Mouse (Mus musculus): ENCODE data around the gene Surf6. TPM values are rescaled to one million over a fixed set of nuclear protein-coding genes. Genes with fewer than 3 reads are reported as not detected.

The Surf6 gene
- 7.5 TPM for polyA plus RNA-seq (2014; fragmentation: Illumina TruSeq; extraction: RNeasy Lipid Tissue Mini Kit (QIAGEN cat#74804); ENCODE audit: low read depth, low replicate concordance)

GRCm38 (mm10) chr2:26902467-26903220 lies at the start of gene Surf6:
Gene Surf6, minus strand, starts transcription at chr2:26902879.

GRCm38 (mm10) chr2:26933304-26934055 lies 30.8 kb upstream of the Surf6 start, which contains the start of the genes Surf4 and Stkld1:
Gene Surf4, minus strand, starts transcription at chr2:26933928.
Gene Stkld1, plus strand, starts transcription at chr2:26934047.

GRCm38 (mm10) chr2:26915927-26916728 lies 13.4 kb upstream of the Surf6 start, which contains the start of the genes Surf2 and Surf1:
Gene Surf2, plus strand, starts transcription at chr2:26916367.
Gene Surf1, minus strand, starts transcription at chr2:26916530.

GRCm38 (mm10) chr2:26910124-26910993 lies 7.7 kb upstream of the Surf6 start, which contains the start of the genes Med22 and Rpl7a:
Gene Med22, minus strand, starts transcription at chr2:26910677.
Gene Rpl7a, plus strand, starts transcription at chr2:26910764.

GRCm38 (mm10) chr2:26864879-26865278 lies 37.8 kb downstream of the Surf6 start, which contains the start of gene Abo:
Gene Abo, minus strand, starts transcription at chr2:26864979.

Other genes with a start within 250 kb of the Surf6 start
- not detected for gene Lcn4, start 231.6 kb downstream of the Surf6 start, polyA plus RNA-seq (2014; fragmentation: Illumina TruSeq; extraction: RNeasy Lipid Tissue Mini Kit (QIAGEN cat#74804); ENCODE audit: low read depth, low replicate concordance)
- gene Abo, start 37.9 kb downstream of the Surf6 start, polyA plus RNA-seq (2014; fragmentation: Illumina TruSeq; extraction: RNeasy Lipid Tissue Mini Kit (QIAGEN cat#74804); ENCODE audit: low read depth, low replicate concordance), result not detected
- 16.4 TPM for gene Med22, start 7.8 kb upstream of the Surf6 start, polyA plus RNA-seq (2014; fragmentation: Illumina TruSeq; extraction: RNeasy Lipid Tissue Mini Kit (QIAGEN cat#74804); ENCODE audit: low read depth, low replicate concordance)
- 44.3 TPM for gene Rpl7a, start 7.9 kb upstream of the Surf6 start, polyA plus RNA-seq (2014; fragmentation: Illumina TruSeq; extraction: RNeasy Lipid Tissue Mini Kit (QIAGEN cat#74804); ENCODE audit: low read depth, low replicate concordance)
- 15.9 TPM for gene Surf2, start 13.5 kb upstream of the Surf6 start, polyA plus RNA-seq (2014; fragmentation: Illumina TruSeq; extraction: RNeasy Lipid Tissue Mini Kit (QIAGEN cat#74804); ENCODE audit: low read depth, low replicate concordance)
- gene Surf1, start 13.7 kb upstream of the Surf6 start, polyA plus RNA-seq (2014; fragmentation: Illumina TruSeq; extraction: RNeasy Lipid Tissue Mini Kit (QIAGEN cat#74804); ENCODE audit: low read depth, low replicate concordance), result 57.5 TPM
- 114 TPM for gene Surf4, start 31.0 kb upstream of the Surf6 start, polyA plus RNA-seq (2014; fragmentation: Illumina TruSeq; extraction: RNeasy Lipid Tissue Mini Kit (QIAGEN cat#74804); ENCODE audit: low read depth, low replicate concordance)
- gene Stkld1, start 31.2 kb upstream of the Surf6 start, polyA plus RNA-seq (2014; fragmentation: Illumina TruSeq; extraction: RNeasy Lipid Tissue Mini Kit (QIAGEN cat#74804); ENCODE audit: low read depth, low replicate concordance), result not detected
- 52.8 TPM for gene Rexo4, start 61.5 kb upstream of the Surf6 start, polyA plus RNA-seq (2014; fragmentation: Illumina TruSeq; extraction: RNeasy Lipid Tissue Mini Kit (QIAGEN cat#74804); ENCODE audit: low read depth, low replicate concordance)
- not detected for gene Adamts13, start 70.5 kb upstream of the Surf6 start, polyA plus RNA-seq (2014; fragmentation: Illumina TruSeq; extraction: RNeasy Lipid Tissue Mini Kit (QIAGEN cat#74804); ENCODE audit: low read depth, low replicate concordance)
- 22.2 TPM for gene Cacfd1, start 107.0 kb upstream of the Surf6 start, polyA plus RNA-seq (2014; fragmentation: Illumina TruSeq; extraction: RNeasy Lipid Tissue Mini Kit (QIAGEN cat#74804); ENCODE audit: low read depth, low replicate concordance)
- gene Slc2a6, start 125.1 kb upstream of the Surf6 start, polyA plus RNA-seq (2014; fragmentation: Illumina TruSeq; extraction: RNeasy Lipid Tissue Mini Kit (QIAGEN cat#74804); ENCODE audit: low read depth, low replicate concordance), result not detected
- gene Mymk, start 169.3 kb upstream of the Surf6 start, polyA plus RNA-seq (2014; fragmentation: Illumina TruSeq; extraction: RNeasy Lipid Tissue Mini Kit (QIAGEN cat#74804); ENCODE audit: low read depth, low replicate concordance), result not detected
- gene Adamtsl2, start 176.5 kb upstream of the Surf6 start, polyA plus RNA-seq (2014; fragmentation: Illumina TruSeq; extraction: RNeasy Lipid Tissue Mini Kit (QIAGEN cat#74804); ENCODE audit: low read depth, low replicate concordance), result 0.93 TPM
- gene Fam163b, start 239.6 kb upstream of the Surf6 start, polyA plus RNA-seq (2014; fragmentation: Illumina TruSeq; extraction: RNeasy Lipid Tissue Mini Kit (QIAGEN cat#74804); ENCODE audit: low read depth, low replicate concordance), result 0.76 TPM